Mouse (Mus musculus): ENCODE measurements around the gene Ptpn21. TPM values are rescaled to one million over a fixed set of nuclear protein-coding genes. Genes with fewer than 3 reads are reported as not detected.

The Ptpn21 gene
- polyA plus RNA-seq, 1 experiment from 2014 or later = 4.3 TPM

DNA sequence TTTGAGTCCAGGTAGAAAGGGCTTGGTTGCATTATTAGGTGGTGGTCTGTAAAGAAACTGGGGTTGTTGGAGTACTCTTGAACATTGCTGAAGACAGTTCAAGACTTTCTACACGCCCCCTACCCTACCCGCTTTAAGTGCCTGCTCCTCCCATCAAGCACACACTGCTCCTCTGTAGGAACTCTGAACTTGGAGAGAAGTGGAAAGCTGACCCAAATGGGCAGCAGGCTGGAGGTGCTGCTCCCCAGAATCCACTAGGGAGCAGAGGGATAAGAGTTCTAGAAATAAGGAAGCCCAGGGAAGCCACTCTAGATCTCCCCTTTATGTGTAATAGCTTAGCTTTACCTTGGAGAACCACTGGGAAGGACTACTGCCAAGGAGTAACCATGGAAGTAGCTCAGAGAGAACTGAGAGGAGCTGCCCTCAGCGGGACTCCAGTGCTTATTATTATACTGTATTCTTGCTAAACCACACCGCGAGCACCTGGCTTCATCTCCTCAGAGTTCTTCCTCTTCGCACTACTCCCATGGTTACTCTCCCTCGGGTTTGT, 671 bp upstream of the Ptpn21 start:
- Histone ChIP-seq H3K9ac (ENCODE audit: low read depth, low read length) (peak overlapping the region; percentile 94), H3K36me3 (ENCODE audit: control insufficient read depth, insufficient read depth) (no peaks in the 10 kb centered on the region), H3K4me2 (replicated peaks; ENCODE audit: low read depth) (peak overlapping the region; percentile 77), H3K27me3 (replicated peaks; ENCODE audit: control insufficient read depth, insufficient read depth, low read length) (no peaks in the 10 kb centered on the region), H3K4me3 (ENCODE audit: low read depth, low read length) (peak overlapping the region; percentile 89), H3K27ac (ENCODE audit: low read depth, low read length) (peak overlapping the region; percentile 91), H3K9me3 (ENCODE audit: control insufficient read depth) (no peaks in the 10 kb centered on the region), H3K4me1 (replicated peaks; ENCODE audit: control insufficient read depth, insufficient read depth, low read length) (peaks cover 6% of the 10 kb centered on the region; the same call in 1 of the 2 replicates)
- no peak for TF ChIP-seq CTCF (IDR thresholded peaks at IDR 0.05; ENCODE audit: low read depth)
- ATAC-seq = no peak
- 18% methylated on average over 7 of the region's 7 CpGs for WGBS

- peak overlapping the region; percentile 52 for H3K9ac ChIP-seq (ENCODE audit: low read depth, low read length)
- H3K9me3 ChIP-seq (ENCODE audit: control insufficient read depth) = no peaks in the 10 kb centered on the region
- H3K4me1 ChIP-seq (replicated peaks; ENCODE audit: control insufficient read depth, insufficient read depth, low read length) = peaks cover 6% of the 10 kb centered on the region; the same call in 1 of the 2 replicates
- no peaks in the 10 kb centered on the region for H3K27me3 ChIP-seq (replicated peaks; ENCODE audit: control insufficient read depth, insufficient read depth, low read length)
- WGBS = 11% methylated on average over 22 of the region's 22 CpGs
- H3K4me3 ChIP-seq (ENCODE audit: low read depth, low read length) = peak overlapping the region; percentile 61
- ATAC-seq = no peak
- H3K27ac ChIP-seq (ENCODE audit: low read depth, low read length) = no peak overlapping the region
- no peaks in the 10 kb centered on the region for H3K36me3 ChIP-seq (ENCODE audit: control insufficient read depth, insufficient read depth)
- H3K4me2 ChIP-seq (replicated peaks; ENCODE audit: low read depth) = peak overlapping the region; percentile 83
- TF ChIP-seq CTCF (IDR thresholded peaks at IDR 0.05; ENCODE audit: low read depth) = no peak
Observed at GRCm38 (mm10) chr12:98734880-98735801, 2.1 kb downstream of the Ptpn21 start.

- peaks cover 6% of the 10 kb centered on the region; the same call in 1 of the 2 replicates for H3K4me1 ChIP-seq (replicated peaks; ENCODE audit: control insufficient read depth, insufficient read depth, low read length)
- peak overlapping the region; percentile 61 for H3K4me3 ChIP-seq (ENCODE audit: low read depth, low read length)
- peak; percentile 78 for ATAC-seq
- no peaks in the 10 kb centered on the region for H3K27me3 ChIP-seq (replicated peaks; ENCODE audit: control insufficient read depth, insufficient read depth, low read length)
- H3K9me3 ChIP-seq (ENCODE audit: control insufficient read depth) = no peaks in the 10 kb centered on the region
- 0 out of 2 replicates have a peak, but pooled peaks have one; percentile 10 for TF ChIP-seq CTCF (IDR thresholded peaks at IDR 0.05; ENCODE audit: low read depth)
- no peak overlapping the region; the same call in 1 of the 2 replicates for H3K27ac ChIP-seq (ENCODE audit: low read depth, low read length)
- H3K4me2 ChIP-seq (replicated peaks; ENCODE audit: low read depth) = peak overlapping the region; percentile 83
- under 1% methylated on average over 30 of the region's 30 CpGs for WGBS
- peak overlapping the region; percentile 52 for H3K9ac ChIP-seq (ENCODE audit: low read depth, low read length)
- H3K36me3 ChIP-seq (ENCODE audit: control insufficient read depth, insufficient read depth) = no peaks in the 10 kb centered on the region
Observed at GRCm38 (mm10) chr12:98734246-98734879, 2.8 kb downstream of the Ptpn21 start.

DNA sequence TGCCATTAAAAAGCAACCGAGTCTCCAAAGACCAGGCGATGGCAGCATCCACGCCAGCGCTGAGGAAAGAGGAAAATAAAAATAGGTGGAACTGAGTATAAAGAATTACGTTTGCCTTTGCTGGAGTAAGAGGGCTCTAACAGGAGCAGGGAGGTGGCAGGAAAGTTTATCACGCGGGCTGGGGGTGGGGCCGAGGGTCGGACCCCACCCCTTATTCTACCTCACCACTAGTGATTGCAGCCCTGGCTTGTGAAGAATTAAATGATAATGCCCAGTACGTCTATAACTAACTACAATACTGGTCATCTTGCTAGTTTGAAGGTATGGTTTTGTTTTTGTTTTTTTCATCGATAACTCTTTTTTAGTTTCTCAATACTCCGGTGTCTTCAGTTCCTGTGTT, 3.4 kb downstream of the Ptpn21 start:
- Histone ChIP-seq H3K36me3 (ENCODE audit: control insufficient read depth, insufficient read depth) (peaks cover 2% of the 10 kb centered on the region; the same call in 1 of the 2 replicates), H3K4me3 (ENCODE audit: low read depth, low read length) (peak overlapping the region; percentile 61), H3K4me1 (replicated peaks; ENCODE audit: control insufficient read depth, insufficient read depth, low read length) (peaks cover 6% of the 10 kb centered on the region; the same call in 1 of the 2 replicates), H3K4me2 (replicated peaks; ENCODE audit: low read depth) (peak overlapping the region; percentile 83), H3K9me3 (ENCODE audit: control insufficient read depth) (no peaks in the 10 kb centered on the region), H3K27ac (ENCODE audit: low read depth, low read length) (no peak overlapping the region), H3K27me3 (replicated peaks; ENCODE audit: control insufficient read depth, insufficient read depth, low read length) (no peaks in the 10 kb centered on the region), H3K9ac (ENCODE audit: low read depth, low read length) (peak overlapping the region; percentile 52)
- 22% methylated on average over 12 of the region's 12 CpGs for WGBS
- TF ChIP-seq CTCF (IDR thresholded peaks at IDR 0.05; ENCODE audit: low read depth) = no peak
- no peak for ATAC-seq

DNA sequence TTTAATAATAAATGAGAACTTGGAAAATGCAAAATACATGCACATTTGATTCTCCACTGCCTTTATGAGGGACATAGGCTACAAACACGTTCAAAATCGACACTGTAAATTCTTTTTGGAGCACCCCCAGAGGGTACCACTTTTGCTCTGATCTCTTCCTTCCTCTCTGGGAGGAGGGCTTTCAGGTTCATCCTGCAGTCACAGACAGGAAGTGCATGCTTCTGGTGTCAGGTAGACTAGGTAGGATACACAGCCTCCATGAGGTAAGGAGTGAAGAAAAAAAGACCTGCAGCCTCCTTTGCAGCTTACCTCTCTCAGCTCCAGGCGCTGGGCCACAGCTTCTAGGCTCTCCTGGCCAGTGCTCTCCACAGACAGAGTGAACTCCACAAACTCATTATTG, 4.0 kb downstream of the Ptpn21 start:
- no peak overlapping the region for H3K4me3 ChIP-seq (ENCODE audit: low read depth, low read length)
- H3K36me3 ChIP-seq (ENCODE audit: control insufficient read depth, insufficient read depth) = peaks cover 7% of the 10 kb centered on the region; the same call in 1 of the 2 replicates
- H3K4me2 ChIP-seq (replicated peaks; ENCODE audit: low read depth) = peak overlapping the region; percentile 83
- no peaks in the 10 kb centered on the region for H3K9me3 ChIP-seq (ENCODE audit: control insufficient read depth)
- TF ChIP-seq CTCF (IDR thresholded peaks at IDR 0.05; ENCODE audit: low read depth) = no peak
- ATAC-seq = no peak
- H3K27ac ChIP-seq (ENCODE audit: low read depth, low read length) = no peak overlapping the region
- H3K9ac ChIP-seq (ENCODE audit: low read depth, low read length) = no peak overlapping the region
- whole genome bisulfite sequencing = 76% methylated on average over 3 of the region's 3 CpGs
- H3K27me3 ChIP-seq (replicated peaks; ENCODE audit: control insufficient read depth, insufficient read depth, low read length) = no peaks in the 10 kb centered on the region
- H3K4me1 ChIP-seq (replicated peaks; ENCODE audit: control insufficient read depth, insufficient read depth, low read length) = peaks cover 6% of the 10 kb centered on the region; the same call in 1 of the 2 replicates

DNA sequence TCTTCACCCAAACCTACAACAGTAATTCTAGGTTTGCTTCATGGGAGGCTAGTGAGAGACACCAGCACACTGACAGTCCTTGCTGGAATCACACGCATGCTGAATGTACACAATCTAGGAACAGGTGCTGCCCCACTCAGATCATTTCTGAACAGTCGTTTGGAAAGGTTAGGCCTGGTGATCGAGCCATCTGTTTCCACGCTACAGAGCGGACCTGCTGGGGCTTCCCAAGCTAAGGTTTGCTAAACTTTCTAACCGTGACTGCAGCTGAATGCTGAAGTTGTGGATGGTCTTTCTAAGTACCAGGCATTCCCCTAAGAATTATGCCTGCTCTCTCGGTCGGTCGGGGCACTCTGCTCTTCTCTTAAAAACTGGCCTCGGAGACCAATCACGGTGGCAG, 6.5 kb downstream of the Ptpn21 start:
- no peak for TF ChIP-seq CTCF (IDR thresholded peaks at IDR 0.05; ENCODE audit: low read depth)
- 86% methylated on average over 11 of the region's 11 CpGs for WGBS
- Histone ChIP-seq H3K9ac (ENCODE audit: low read depth, low read length) (no peak overlapping the region), H3K27ac (ENCODE audit: low read depth, low read length) (no peak overlapping the region), H3K36me3 (ENCODE audit: control insufficient read depth, insufficient read depth) (peaks cover 7% of the 10 kb centered on the region; the same call in 1 of the 2 replicates), H3K27me3 (replicated peaks; ENCODE audit: control insufficient read depth, insufficient read depth, low read length) (no peaks in the 10 kb centered on the region), H3K4me3 (ENCODE audit: low read depth, low read length) (no peak overlapping the region), H3K9me3 (ENCODE audit: control insufficient read depth) (no peaks in the 10 kb centered on the region), H3K4me1 (replicated peaks; ENCODE audit: control insufficient read depth, insufficient read depth, low read length) (peaks cover 8% of the 10 kb centered on the region; the same call in 1 of the 2 replicates), H3K4me2 (replicated peaks; ENCODE audit: low read depth) (no peak overlapping the region)
- ATAC-seq = no peak
